Mouse (Mus musculus) ES-Bruce4 (cell line): ENCODE measurements at regions not wholly inside any gene's neighbourhood (a gene's known extent, or its start where the extent isn't known, plus 50 kb on each side); places are given as distances from the start of the nearest gene placed in this dataset.

Source experiments
- CTCF ChIP-seq: IDR thresholded peaks from one replicate; pipeline ENCODE4 v1.8.1; 2011; ENCODE audit warnings: low read depth, low read length
- EP300 ChIP-seq: IDR thresholded peaks from 2 replicates; pipeline ENCODE4 v1.6.1; 2011; ENCODE audit warnings: low read depth, low read length; ENCODE audit not compliant: insufficient read depth
- POLR2A ChIP-seq: IDR thresholded peaks from one replicate; pipeline ENCODE4 v1.8.1; 2011; ENCODE audit warnings: low read length; ENCODE audit not compliant: insufficient read depth

DNA sequence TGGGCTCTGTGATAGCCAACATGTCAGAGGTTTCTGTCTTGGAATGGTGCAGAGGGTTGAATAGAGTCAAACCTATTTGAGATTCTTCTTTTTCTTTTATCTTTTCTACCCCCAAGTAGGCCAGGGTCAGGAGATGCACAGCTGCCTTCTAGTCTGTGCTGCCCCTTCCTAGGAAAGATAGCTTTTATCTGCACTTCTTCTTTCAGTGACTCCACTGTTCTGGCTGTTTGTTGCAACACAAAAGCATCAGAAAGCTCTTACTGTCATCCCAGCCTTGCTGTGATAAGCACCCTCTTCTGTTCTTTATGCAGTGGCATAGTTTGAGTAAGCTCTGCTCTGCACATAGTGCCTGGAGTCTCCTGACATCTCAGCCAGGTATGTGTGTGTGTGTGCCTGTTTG lies 156.7 kb upstream of the Rgs1 start:
- TF ChIP-seq CTCF: no peak
- no peak for TF ChIP-seq POLR2A
- TF ChIP-seq EP300: no peak
